Mouse (Mus musculus) embryonic fibroblast, embryonic 13.5 days (primary cell): ENCODE results near the gene Mtor.

Experiments used
- CTCF ChIP-seq: IDR thresholded peaks from 2 replicates; pipeline ENCODE4 v1.5.1; 2011; ENCODE audit warnings: mild to moderate bottlenecking, control low read depth, low read length, moderate library complexity, borderline replicate concordance; ENCODE audit not compliant: insufficient read depth
- POLR2A ChIP-seq: IDR thresholded peaks from 2 replicates; pipeline ENCODE4 v1.6.1; 2011; ENCODE audit warnings: low read depth, mild to moderate bottlenecking, control low read depth, low read length, moderate library complexity

DNA sequence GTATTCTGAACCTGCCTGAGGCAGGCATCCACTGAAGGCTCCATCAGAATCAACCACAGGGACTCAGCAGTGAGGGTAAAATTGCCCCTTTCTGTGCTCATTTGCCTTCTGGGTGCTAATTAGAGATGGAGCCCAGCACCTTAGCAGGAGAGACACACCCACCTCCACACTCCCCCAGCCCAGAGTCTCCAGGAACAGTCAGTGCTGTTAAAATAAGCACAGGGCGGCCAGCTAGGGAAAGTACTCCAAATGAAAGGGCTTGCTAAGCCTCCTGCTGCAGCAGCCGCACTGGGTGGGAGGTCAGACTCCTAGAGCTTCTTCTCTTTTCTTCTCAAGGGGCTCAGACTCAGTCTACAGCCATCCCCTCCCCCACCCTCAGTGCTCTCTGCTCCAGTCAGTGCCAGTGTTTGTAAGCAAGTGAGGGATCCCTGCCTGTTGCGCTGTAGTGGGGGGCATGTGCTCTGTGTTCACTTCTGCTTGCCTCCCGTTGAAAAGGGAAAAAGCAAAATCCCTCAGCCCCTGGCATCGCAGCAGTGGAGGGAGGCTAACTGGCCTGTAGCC is 69.9 kb downstream of the Mtor start:
- no peak for TF ChIP-seq CTCF
- no peak for TF ChIP-seq POLR2A
